Comparison of ENCODE assay signal across 8 mouse cellular contexts in genomic region chr12:17691891-17692321, GRCm38 (mm10). TPM values are rescaled to one million over a fixed set of nuclear protein-coding genes. Genes with fewer than 3 reads are reported as not detected.
DNase-seq lines count a peak whose midpoint lies in the region; ATAC-seq lines count a peak whose summit lies in the region.

No protein-coding gene starts in this region.

- peak; percentile 32 for DNase-seq in R1 (ENCODE audit: low read depth, low spot score)
- peak; percentile 27 for DNase-seq in forebrain, embryonic 10.5 days (ENCODE audit: extremely low spot score, low spot score)
- peak; percentile 31 for DNase-seq in hindbrain, embryonic 14.5 days (ENCODE audit: low spot score)
- no peak for DNase-seq in liver, embryonic 13.5 days
- peak; percentile 41 for DNase-seq in neural tube, embryonic 11.5 days (ENCODE audit: low spot score)
- no peak for DNase-seq in left cerebral cortex, postnatal 14 days (ENCODE audit: low spot score in 2 of 2)

- H3K9me3 ChIP-seq in erythroblast, embryonic 14.5 days (ENCODE audit: control insufficient read depth, low read length), result peaks cover 2% of the 10 kb centered on the region; the same call in 1 of the 2 replicates
- no peaks in the 10 kb centered on the region for H3K9me3 ChIP-seq in forebrain, embryonic 10.5 days
- no peaks in the 10 kb centered on the region for H3K9me3 ChIP-seq in hindbrain, embryonic 14.5 days (ENCODE audit: control insufficient read depth, low read length)
- H3K9me3 ChIP-seq in liver, embryonic 13.5 days (replicated peaks), result no peaks in the 10 kb centered on the region
- no peaks in the 10 kb centered on the region for H3K9me3 ChIP-seq in neural tube, embryonic 11.5 days (ENCODE audit: control insufficient read depth, low read length)

- H3K4me3 ChIP-seq in erythroblast, embryonic 14.5 days (replicated peaks), result peak overlapping the region; percentile 67
- H3K4me3 ChIP-seq in forebrain, embryonic 10.5 days, result peak overlapping the region; percentile 83
- H3K4me3 ChIP-seq in hindbrain, embryonic 14.5 days (replicated peaks; ENCODE audit: low read length), result peak overlapping the region; percentile 79
- peak overlapping the region; percentile 73 for H3K4me3 ChIP-seq in liver, embryonic 13.5 days (replicated peaks)
- H3K4me3 ChIP-seq in neural tube, embryonic 11.5 days (ENCODE audit: low read depth, low read length), result peak overlapping the region; percentile 76

- H3K4me1 ChIP-seq in erythroblast, embryonic 14.5 days (ENCODE audit: control insufficient read depth), result peaks cover 21% of the 10 kb centered on the region
- H3K4me1 ChIP-seq in forebrain, embryonic 10.5 days, result peaks cover 65% of the 10 kb centered on the region
- H3K4me1 ChIP-seq in hindbrain, embryonic 14.5 days (replicated peaks; ENCODE audit: control insufficient read depth, insufficient read depth, low read length), result peaks cover 10% of the 10 kb centered on the region
- peaks cover 64% of the 10 kb centered on the region for H3K4me1 ChIP-seq in liver, embryonic 13.5 days (replicated peaks)
- no peaks in the 10 kb centered on the region; the same call in 1 of the 2 replicates for H3K4me1 ChIP-seq in neural tube, embryonic 11.5 days (ENCODE audit: control insufficient read depth, insufficient read depth, low read length)

- peak overlapping the region; percentile 71 for H3K9ac ChIP-seq in hindbrain, embryonic 14.5 days
- peak overlapping the region; percentile 79 for H3K9ac ChIP-seq in liver, embryonic 13.5 days
- H3K9ac ChIP-seq in neural tube, embryonic 11.5 days (ENCODE audit: low read length), result peak overlapping the region; percentile 60

- intact Hi-C loops in left cerebral cortex, postnatal 14 days (cut with DNase I), result no loop called here

- H3K27ac ChIP-seq in forebrain, embryonic 10.5 days, result peak overlapping the region; percentile 90
- H3K27ac ChIP-seq in hindbrain, embryonic 14.5 days, result no peak overlapping the region
- H3K27ac ChIP-seq in liver, embryonic 13.5 days, result no peak overlapping the region
- no peak overlapping the region for H3K27ac ChIP-seq in neural tube, embryonic 11.5 days (ENCODE audit: low read depth, low read length)

- peak overlapping the region; percentile 96 for H3K4me2 ChIP-seq in hindbrain, embryonic 14.5 days (replicated peaks)
- H3K4me2 ChIP-seq in liver, embryonic 13.5 days, result peak overlapping the region; percentile 95
- peak overlapping the region; percentile 97 for H3K4me2 ChIP-seq in neural tube, embryonic 11.5 days (ENCODE audit: low read depth)

- H3K27me3 ChIP-seq in erythroblast, embryonic 14.5 days (ENCODE audit: control insufficient read depth), result peaks cover 40% of the 10 kb centered on the region
- H3K27me3 ChIP-seq in forebrain, embryonic 10.5 days (ENCODE audit: poor library complexity, severe bottlenecking), result peaks cover 3% of the 10 kb centered on the region; the same call in 1 of the 2 replicates
- H3K27me3 ChIP-seq in hindbrain, embryonic 14.5 days (ENCODE audit: control insufficient read depth, insufficient read depth, low read length), result no peaks in the 10 kb centered on the region
- peaks cover 25% of the 10 kb centered on the region for H3K27me3 ChIP-seq in liver, embryonic 13.5 days
- H3K27me3 ChIP-seq in neural tube, embryonic 11.5 days (ENCODE audit: control insufficient read depth, insufficient read depth, low read length), result no peaks in the 10 kb centered on the region

- no peak for ATAC-seq in erythroblast, adult 5-6 weeks (replicated peaks; ENCODE audit: low FRiP score, poor library complexity, severe bottlenecking)
- ATAC-seq in hindbrain, embryonic 14.5 days (ENCODE audit: low FRiP score), result no peak
- no peak for ATAC-seq in liver, embryonic 13.5 days (ENCODE audit: low read depth)
- no peak for ATAC-seq in neural tube, embryonic 11.5 days (ENCODE audit: insufficient read depth, low FRiP score, low TSS enrichment)

- H3K36me3 ChIP-seq in erythroblast, embryonic 14.5 days (ENCODE audit: control insufficient read depth), result no peaks in the 10 kb centered on the region
- no peaks in the 10 kb centered on the region for H3K36me3 ChIP-seq in forebrain, embryonic 10.5 days (replicated peaks)
- H3K36me3 ChIP-seq in hindbrain, embryonic 14.5 days (replicated peaks; ENCODE audit: control insufficient read depth, insufficient read depth), result no peaks in the 10 kb centered on the region
- no peaks in the 10 kb centered on the region for H3K36me3 ChIP-seq in liver, embryonic 13.5 days
- no peaks in the 10 kb centered on the region for H3K36me3 ChIP-seq in neural tube, embryonic 11.5 days (ENCODE audit: control insufficient read depth, insufficient read depth, low read length)

- WGBS in forebrain, embryonic 10.5 days, result under 1% methylated on average over 23 of the region's 23 CpGs
- WGBS in hindbrain, embryonic 14.5 days, result under 1% methylated on average over 23 of the region's 23 CpGs
- WGBS in liver, embryonic 13.5 days (ENCODE audit: insufficient replicate concordance), result under 1% methylated on average over 23 of the region's 23 CpGs
- under 1% methylated on average over 23 of the region's 23 CpGs for WGBS in neural tube, embryonic 11.5 days

RNA-seq across cellular contexts. Expression of gene Hpcal1, which starts 1.2 kb away (rescaled TPM):
- polyA plus RNA-seq in erythroblast, embryonic 14.5 days (2012), result 0.07 and 0.10 TPM in 2 replicates
- 23.8 and 30.3 TPM in 2 replicates for total RNA-seq in erythroblast, adult 5-6 weeks (2015; ENCODE audit: low replicate concordance)
- total RNA-seq in erythroblast, adult 5-6 weeks (2017; ENCODE audit: low replicate concordance), result 4.3 and 7.4 TPM in 2 replicates
- 36.7 and 36.8 TPM in 2 replicates for polyA plus RNA-seq in forebrain, embryonic 10.5 days (2016; fragmentation: Nextera tagmentation; extraction: Ambion mirVana)
- 125 and 133 TPM in 2 replicates for polyA plus RNA-seq in hindbrain, embryonic 14.5 days (2014; fragmentation: Nextera tagmentation; extraction: Ambion mirVana)
- 15.7 and 16.0 TPM in 2 replicates for polyA plus RNA-seq in liver, embryonic 13.5 days (2015; fragmentation: Nextera tagmentation; extraction: Ambion mirVana)
- 36.6 and 42.3 TPM in 2 replicates for polyA plus RNA-seq in neural tube, embryonic 11.5 days (2014; fragmentation: Nextera tagmentation; extraction: Ambion mirVana)
- total RNA-seq in left cerebral cortex, postnatal 14 days (2021), result 10 to 100 TPM; 53.6 to 82.5 TPM

Comparison
In these comparisons a context has a peak if more than half of its experiments do, and no peak if none do; other contexts are left out.
1. DNase-seq: peak in R1 (single experiment), forebrain, embryonic 10.5 days (single experiment), hindbrain, embryonic 14.5 days (single experiment) and neural tube, embryonic 11.5 days (single experiment); none in liver, embryonic 13.5 days (single experiment) and left cerebral cortex, postnatal 14 days (0 of 2).
2. RNA of gene Hpcal1, which starts 1.2 kb away (polyA plus RNA-seq): 125 to 133 TPM in hindbrain, embryonic 14.5 days, 36.6 to 42.3 TPM in neural tube, embryonic 11.5 days, 36.7 to 36.8 TPM in forebrain, embryonic 10.5 days and 15.7 to 16.0 TPM in liver, embryonic 13.5 days; 0.07 to 0.10 TPM in erythroblast, embryonic 14.5 days; every median in the first group is over 10 times any median in the second.
3. Peak in every context shown above with its lines, with median percentiles within 50 percentile points of each other: H3K4me3 ChIP-seq, H3K4me2 ChIP-seq and H3K9ac ChIP-seq.